Mouse (Mus musculus): ENCODE results near the gene Add2. TPM values are rescaled to one million over a fixed set of nuclear protein-coding genes. Genes with fewer than 3 reads are reported as not detected.

Gene Add2
- polyA plus RNA-seq, 1 experiment from 2014 or later: 9.4 TPM

- H3K4me2 ChIP-seq: no peak overlapping the region
- H3K9ac ChIP-seq: no peak overlapping the region
- no peaks in the 10 kb centered on the region for H3K27me3 ChIP-seq
- peaks cover 10% of the 10 kb centered on the region for H3K4me1 ChIP-seq
- WGBS: 82% methylated on average over 6 of the region's 6 CpGs
- no peaks in the 10 kb centered on the region for H3K36me3 ChIP-seq
- H3K4me3 ChIP-seq: no peak overlapping the region
- H3K27ac ChIP-seq: no peak overlapping the region
- ATAC-seq (ENCODE audit: insufficient number of reproducible peaks, insufficient read depth, low FRiP score, low TSS enrichment, low read depth): no peak
- H3K9me3 ChIP-seq: no peaks in the 10 kb centered on the region
Measured at GRCm38 (mm10) chr6:86066727-86067126, 38.2 kb downstream of the Add2 start.

- H3K27me3 ChIP-seq: no peaks in the 10 kb centered on the region
- no peaks in the 10 kb centered on the region for H3K36me3 ChIP-seq
- H3K4me1 ChIP-seq: peaks cover 10% of the 10 kb centered on the region
- no peak overlapping the region for H3K9ac ChIP-seq
- H3K27ac ChIP-seq: no peak overlapping the region
- WGBS: 60% methylated on average over 5 of the region's 5 CpGs
- no peak overlapping the region for H3K4me3 ChIP-seq
- no peak for ATAC-seq (ENCODE audit: insufficient number of reproducible peaks, insufficient read depth, low FRiP score, low TSS enrichment, low read depth)
- no peak overlapping the region for H3K4me2 ChIP-seq
- H3K9me3 ChIP-seq: no peaks in the 10 kb centered on the region
Measured at GRCm38 (mm10) chr6:86067145-86067544, 38.7 kb downstream of the Add2 start.

- Histone ChIP-seq H3K27ac (no peak overlapping the region), H3K36me3 (no peaks in the 10 kb centered on the region), H3K9me3 (no peaks in the 10 kb centered on the region), H3K9ac (no peak overlapping the region), H3K4me1 (peaks cover 9% of the 10 kb centered on the region), H3K4me3 (no peak overlapping the region), H3K4me2 (no peak overlapping the region), H3K27me3 (no peaks in the 10 kb centered on the region)
- WGBS: 63% methylated on average over 5 of the region's 5 CpGs
- ATAC-seq (ENCODE audit: insufficient number of reproducible peaks, insufficient read depth, low FRiP score, low TSS enrichment, low read depth): no peak
Measured at GRCm38 (mm10) chr6:86069009-86069408, 40.5 kb downstream of the Add2 start.

- no peak overlapping the region for H3K4me2 ChIP-seq
- ATAC-seq (ENCODE audit: insufficient number of reproducible peaks, insufficient read depth, low FRiP score, low TSS enrichment, low read depth): no peak
- no peak overlapping the region for H3K9ac ChIP-seq
- 0 out of 2 replicates have a peak, but pooled peaks cover 2% of the 10 kb centered on the region for H3K4me1 ChIP-seq
- H3K36me3 ChIP-seq: no peaks in the 10 kb centered on the region
- no peaks in the 10 kb centered on the region for H3K27me3 ChIP-seq
- H3K9me3 ChIP-seq: no peaks in the 10 kb centered on the region
- no peak overlapping the region for H3K4me3 ChIP-seq
- WGBS: 79% methylated on average over 3 of the region's 3 CpGs
- no peak overlapping the region for H3K27ac ChIP-seq
Measured at GRCm38 (mm10) chr6:86069856-86070255, 41.4 kb downstream of the Add2 start.

GRCm38 (mm10) chr6:86070277-86070676, 41.8 kb downstream of the Add2 start:
- no peaks in the 10 kb centered on the region for H3K9me3 ChIP-seq
- H3K4me3 ChIP-seq: no peak overlapping the region
- no peak overlapping the region for H3K4me2 ChIP-seq
- WGBS: 86% methylated on average over 7 of the region's 7 CpGs
- H3K9ac ChIP-seq: no peak overlapping the region
- no peak for ATAC-seq (ENCODE audit: insufficient number of reproducible peaks, insufficient read depth, low FRiP score, low TSS enrichment, low read depth)
- H3K36me3 ChIP-seq: no peaks in the 10 kb centered on the region
- no peak overlapping the region for H3K27ac ChIP-seq
- H3K27me3 ChIP-seq: no peaks in the 10 kb centered on the region
- 0 out of 2 replicates have a peak, but pooled peaks cover 2% of the 10 kb centered on the region for H3K4me1 ChIP-seq

- H3K27me3 ChIP-seq: no peaks in the 10 kb centered on the region
- H3K4me3 ChIP-seq: no peak overlapping the region
- H3K9ac ChIP-seq: no peak overlapping the region
- ATAC-seq (ENCODE audit: insufficient number of reproducible peaks, insufficient read depth, low FRiP score, low TSS enrichment, low read depth): no peak
- no peak overlapping the region for H3K4me2 ChIP-seq
- H3K36me3 ChIP-seq: no peaks in the 10 kb centered on the region
- no peaks in the 10 kb centered on the region for H3K9me3 ChIP-seq
- no peak overlapping the region for H3K27ac ChIP-seq
- H3K4me1 ChIP-seq: no peaks in the 10 kb centered on the region
- 79% methylated on average over 3 of the region's 3 CpGs for WGBS
Measured at GRCm38 (mm10) chr6:86073882-86074281, 45.4 kb downstream of the Add2 start.

- H3K27me3 ChIP-seq: no peaks in the 10 kb centered on the region
- H3K9ac ChIP-seq: no peak overlapping the region
- H3K4me1 ChIP-seq: no peaks in the 10 kb centered on the region
- H3K36me3 ChIP-seq: no peaks in the 10 kb centered on the region
- H3K27ac ChIP-seq: no peak overlapping the region
- ATAC-seq (ENCODE audit: insufficient number of reproducible peaks, insufficient read depth, low FRiP score, low TSS enrichment, low read depth): no peak
- H3K9me3 ChIP-seq: no peaks in the 10 kb centered on the region
- 77% methylated on average over 8 of the region's 8 CpGs for WGBS
- H3K4me3 ChIP-seq: no peak overlapping the region
- H3K4me2 ChIP-seq: no peak overlapping the region
Measured at GRCm38 (mm10) chr6:86074538-86075204, 46.2 kb downstream of the Add2 start.

GRCm38 (mm10) chr6:86076525-86076924, 48.0 kb downstream of the Add2 start:
- no peak overlapping the region for H3K27ac ChIP-seq
- no peak for ATAC-seq (ENCODE audit: insufficient number of reproducible peaks, insufficient read depth, low FRiP score, low TSS enrichment, low read depth)
- WGBS: 91% methylated on average over 2 of the region's 2 CpGs
- no peaks in the 10 kb centered on the region for H3K36me3 ChIP-seq
- no peak overlapping the region for H3K9ac ChIP-seq
- H3K4me2 ChIP-seq: no peak overlapping the region
- no peaks in the 10 kb centered on the region for H3K9me3 ChIP-seq
- no peaks in the 10 kb centered on the region for H3K4me1 ChIP-seq
- H3K27me3 ChIP-seq: 0 out of 2 replicates have a peak, but pooled peaks cover under 1% of the 10 kb centered on the region
- H3K4me3 ChIP-seq: no peak overlapping the region

- Histone ChIP-seq H3K36me3 (no peaks in the 10 kb centered on the region), H3K27ac (no peak overlapping the region), H3K4me2 (no peak overlapping the region), H3K27me3 (0 out of 2 replicates have a peak, but pooled peaks cover 2% of the 10 kb centered on the region), H3K4me1 (no peaks in the 10 kb centered on the region), H3K9me3 (no peaks in the 10 kb centered on the region), H3K4me3 (no peak overlapping the region), H3K9ac (no peak overlapping the region)
- WGBS: 72% methylated on average over 5 of the region's 5 CpGs
- no peak for ATAC-seq (ENCODE audit: insufficient number of reproducible peaks, insufficient read depth, low FRiP score, low TSS enrichment, low read depth)
Measured at GRCm38 (mm10) chr6:86077880-86078279, 49.4 kb downstream of the Add2 start.

- H3K36me3 ChIP-seq: no peaks in the 10 kb centered on the region
- ATAC-seq (ENCODE audit: insufficient number of reproducible peaks, insufficient read depth, low FRiP score, low TSS enrichment, low read depth): no peak
- H3K27me3 ChIP-seq: 0 out of 2 replicates have a peak, but pooled peaks cover 2% of the 10 kb centered on the region
- H3K9ac ChIP-seq: no peak overlapping the region
- no peak overlapping the region for H3K4me2 ChIP-seq
- no peak overlapping the region for H3K4me3 ChIP-seq
- peaks cover 5% of the 10 kb centered on the region; the same call in 1 of the 2 replicates for H3K4me1 ChIP-seq
- WGBS: 75% methylated on average over 1 of the region's 1 CpGs
- no peak overlapping the region for H3K27ac ChIP-seq
- no peaks in the 10 kb centered on the region for H3K9me3 ChIP-seq
Measured at GRCm38 (mm10) chr6:86078361-86079010, 50.0 kb downstream of the Add2 start.

GRCm38 (mm10) chr6:86079323-86079722, 50.8 kb downstream of the Add2 start:
- H3K4me3 ChIP-seq: no peak overlapping the region
- 0 out of 2 replicates have a peak, but pooled peaks cover 2% of the 10 kb centered on the region for H3K27me3 ChIP-seq
- no peaks in the 10 kb centered on the region for H3K36me3 ChIP-seq
- no peak overlapping the region for H3K27ac ChIP-seq
- ATAC-seq (ENCODE audit: insufficient number of reproducible peaks, insufficient read depth, low FRiP score, low TSS enrichment, low read depth): no peak
- peaks cover 7% of the 10 kb centered on the region; the same call in 1 of the 2 replicates for H3K4me1 ChIP-seq
- no peaks in the 10 kb centered on the region for H3K9me3 ChIP-seq
- no peak overlapping the region for H3K4me2 ChIP-seq
- H3K9ac ChIP-seq: no peak overlapping the region

- ATAC-seq (ENCODE audit: insufficient number of reproducible peaks, insufficient read depth, low FRiP score, low TSS enrichment, low read depth): no peak
- no peak overlapping the region for H3K27ac ChIP-seq
- no peak overlapping the region for H3K4me3 ChIP-seq
- no peaks in the 10 kb centered on the region for H3K9me3 ChIP-seq
- H3K4me2 ChIP-seq: no peak overlapping the region
- H3K36me3 ChIP-seq: no peaks in the 10 kb centered on the region
- WGBS: 65% methylated on average over 6 of the region's 6 CpGs
- H3K9ac ChIP-seq: no peak overlapping the region
- H3K4me1 ChIP-seq: peaks cover 7% of the 10 kb centered on the region; the same call in 1 of the 2 replicates
- 0 out of 2 replicates have a peak, but pooled peaks cover 2% of the 10 kb centered on the region for H3K27me3 ChIP-seq
Measured at GRCm38 (mm10) chr6:86085518-86085917, 57.0 kb downstream of the Add2 start.
